Mouse (Mus musculus) embryonic facial prominence, embryonic 15.5 days (tissue): ENCODE measurements around the gene Ric1. TPM values are rescaled to one million over a fixed set of nuclear protein-coding genes. Genes with fewer than 3 reads are reported as not detected.

Experiments used
- ATAC-seq: fragments of 200-750 bp; cut with Nextera tagmentation; 2 replicates; pipeline ENCODE4 v1.8.0; 2017; ENCODE audit warnings: low read depth, moderate TSS enrichment; ENCODE audit not compliant: insufficient number of reproducible peaks, low FRiP score, low TSS enrichment
- H3K27ac ChIP-seq: fragments of 300-500 bp; sonication (generic); replicated peaks from 2 replicates; pipeline ENCODE4 v1.5.1; 2015; ENCODE audit warnings: mild to moderate bottlenecking, inconsistent platforms
- H3K27me3 ChIP-seq: fragments of 300-500 bp; sonication (generic); 2 replicates; pipeline ENCODE4 v1.6.1; 2015; ENCODE audit warnings: inconsistent platforms
- H3K36me3 ChIP-seq: fragments of 300-500 bp; sonication (generic); 2 replicates; pipeline ENCODE4 v1.6.1; 2015; ENCODE audit warnings: mild to moderate bottlenecking, inconsistent platforms
- H3K4me1 ChIP-seq: fragments of 300-500 bp; sonication (generic); 2 replicates; pipeline ENCODE4 v1.6.1; 2015; ENCODE audit warnings: inconsistent platforms
- H3K4me2 ChIP-seq: fragments of 300-500 bp; sonication (generic); replicated peaks from 2 replicates; pipeline ENCODE4 v1.6.1; 2015; ENCODE audit warnings: mild to moderate bottlenecking, inconsistent platforms
- H3K4me3 ChIP-seq: fragments of 300-500 bp; sonication (generic); replicated peaks from 2 replicates; pipeline ENCODE4 v1.5.1; 2015; ENCODE audit warnings: mild to moderate bottlenecking, inconsistent platforms
- H3K9ac ChIP-seq: fragments of 300-500 bp; sonication (generic); 2 replicates; pipeline ENCODE4 v1.6.1; 2015; ENCODE audit warnings: inconsistent platforms
- H3K9me3 ChIP-seq: fragments of 300-500 bp; sonication (generic); replicated peaks from 2 replicates; pipeline ENCODE4 v1.6.1; 2016; ENCODE audit warnings: inconsistent platforms
- WGBS: fragments of 180-500 bp; shearing (Covaris S2); methylation state at CpG from one replicate; pipeline ENCODE4 v1.1.7; 2015; 5-methylcytosine and 5-hydroxymethylcytosine counted together
- polyA plus RNA-seq: library from polyadenylated mRNA; unstranded; fragments of >200 nt; fragmentation: Nextera tagmentation; extraction: Ambion mirVana; gene quantifications from 2 replicates; pipeline ENCODE4 v1.2.1, GENCODE M21; 2015

Gene Ric1
- 20.1 and 20.3 TPM in 2 replicates for polyA plus RNA-seq

GRCm38 (mm10) chr19:29521637-29522435 lies at the start of gene Ric1:
Gene Ric1 (plus strand): TSS chr19:29522282.
- H3K4me1 ChIP-seq = peaks cover 9% of the 10 kb centered on the region
- peak within 1 kb of the TSS; percentile 53 for H3K4me2 ChIP-seq
- ATAC-seq = peak; percentile 98
- WGBS = under 1% methylated on average over 72 of the region's 80 CpGs
- no peaks in the 10 kb centered on the region for H3K36me3 ChIP-seq
- peak within 1 kb of the TSS; percentile 94 for H3K4me3 ChIP-seq
- peak within 1 kb of the TSS; percentile 96 for H3K27ac ChIP-seq
- no peaks in the 10 kb centered on the region for H3K27me3 ChIP-seq
- peak within 1 kb of the TSS; percentile 91 for H3K9ac ChIP-seq
- H3K9me3 ChIP-seq = no peaks in the 10 kb centered on the region

DNA sequence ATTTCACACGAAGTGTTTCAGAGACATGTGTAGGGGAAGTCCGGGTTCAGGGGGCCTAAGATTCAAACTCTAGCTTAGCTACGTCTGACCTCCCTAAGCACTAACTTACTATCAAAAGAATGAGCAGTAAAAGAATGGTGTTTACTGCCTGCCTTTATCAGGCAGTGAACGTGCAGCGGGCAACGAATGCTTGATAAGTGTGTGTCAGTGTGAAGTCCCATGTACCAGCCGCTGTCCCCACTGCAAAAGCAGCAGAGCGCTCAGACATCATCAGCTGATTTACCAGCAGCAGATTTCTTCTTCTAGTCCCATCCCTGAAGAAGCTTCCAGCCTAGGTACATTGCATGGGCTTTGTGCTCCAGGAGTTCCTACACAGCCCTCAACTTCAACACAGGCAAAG lies 49.7 kb upstream of the Ric1 start:
- ATAC-seq = no peak
- Histone ChIP-seq H3K9ac (no peak overlapping the region), H3K4me2 (no peak overlapping the region), H3K27me3 (no peaks in the 10 kb centered on the region), H3K27ac (no peak overlapping the region), H3K4me3 (no peak overlapping the region), H3K4me1 (peaks cover 7% of the 10 kb centered on the region; the same call in 1 of the 2 replicates), H3K36me3 (no peaks in the 10 kb centered on the region), H3K9me3 (no peaks in the 10 kb centered on the region)
- 85% methylated on average over 8 of the region's 8 CpGs for WGBS

GRCm38 (mm10) chr19:29472946-29473345 lies 49.1 kb upstream of the Ric1 start:
- Histone ChIP-seq H3K36me3 (no peaks in the 10 kb centered on the region), H3K9ac (no peak overlapping the region), H3K27me3 (no peaks in the 10 kb centered on the region), H3K9me3 (no peaks in the 10 kb centered on the region), H3K27ac (no peak overlapping the region), H3K4me2 (no peak overlapping the region), H3K4me1 (peaks cover 7% of the 10 kb centered on the region; the same call in 1 of the 2 replicates), H3K4me3 (no peak overlapping the region)
- WGBS = 86% methylated on average over 5 of the region's 5 CpGs
- no peak for ATAC-seq

- ATAC-seq = no peak
- H3K27me3 ChIP-seq = no peaks in the 10 kb centered on the region
- 48% methylated on average over 2 of the region's 2 CpGs for WGBS
- no peak overlapping the region for H3K4me3 ChIP-seq
- H3K36me3 ChIP-seq = no peaks in the 10 kb centered on the region
- H3K9ac ChIP-seq = no peak overlapping the region
- H3K9me3 ChIP-seq = no peaks in the 10 kb centered on the region
- H3K4me2 ChIP-seq = no peak overlapping the region
- H3K27ac ChIP-seq = no peak overlapping the region
- peaks cover 9% of the 10 kb centered on the region; the same call in 1 of the 2 replicates for H3K4me1 ChIP-seq
Measured at GRCm38 (mm10) chr19:29474803-29475202, 47.3 kb upstream of the Ric1 start.

- no peak overlapping the region for H3K27ac ChIP-seq
- H3K4me1 ChIP-seq = peaks cover 10% of the 10 kb centered on the region; the same call in 1 of the 2 replicates
- H3K9ac ChIP-seq = no peak overlapping the region
- no peak for ATAC-seq
- no peaks in the 10 kb centered on the region for H3K27me3 ChIP-seq
- no peak overlapping the region for H3K4me3 ChIP-seq
- WGBS = 81% methylated on average over 4 of the region's 4 CpGs
- no peaks in the 10 kb centered on the region for H3K9me3 ChIP-seq
- no peaks in the 10 kb centered on the region for H3K36me3 ChIP-seq
- no peak overlapping the region for H3K4me2 ChIP-seq
Measured at GRCm38 (mm10) chr19:29475210-29475620, 46.9 kb upstream of the Ric1 start.

GRCm38 (mm10) chr19:29478598-29478997 lies 43.5 kb upstream of the Ric1 start:
- Histone ChIP-seq H3K4me2 (no peak overlapping the region), H3K27ac (no peak overlapping the region), H3K36me3 (no peaks in the 10 kb centered on the region), H3K9me3 (no peaks in the 10 kb centered on the region), H3K27me3 (no peaks in the 10 kb centered on the region), H3K9ac (no peak overlapping the region), H3K4me1 (0 out of 2 replicates have a peak, but pooled peaks cover 7% of the 10 kb centered on the region), H3K4me3 (no peak overlapping the region)
- ATAC-seq = no peak
- WGBS = 23% methylated on average over 4 of the region's 4 CpGs

- Histone ChIP-seq H3K4me2 (no peak overlapping the region), H3K4me1 (0 out of 2 replicates have a peak, but pooled peaks cover 7% of the 10 kb centered on the region), H3K27ac (no peak overlapping the region), H3K36me3 (no peaks in the 10 kb centered on the region), H3K9ac (no peak overlapping the region), H3K27me3 (no peaks in the 10 kb centered on the region), H3K9me3 (no peaks in the 10 kb centered on the region), H3K4me3 (no peak overlapping the region)
- 67% methylated on average over 6 of the region's 6 CpGs for WGBS
- ATAC-seq = no peak
Measured at GRCm38 (mm10) chr19:29481578-29481977, 40.5 kb upstream of the Ric1 start.

- 53% methylated on average over 5 of the region's 5 CpGs for WGBS
- no peak overlapping the region for H3K27ac ChIP-seq
Measured at GRCm38 (mm10) chr19:29482148-29482547, 39.9 kb upstream of the Ric1 start.

GRCm38 (mm10) chr19:29482637-29483036 lies 39.4 kb upstream of the Ric1 start:
- H3K4me1 ChIP-seq = 0 out of 2 replicates have a peak, but pooled peaks cover 7% of the 10 kb centered on the region
- no peak overlapping the region for H3K4me2 ChIP-seq
- no peak for ATAC-seq
- no peak overlapping the region for H3K27ac ChIP-seq
- no peak overlapping the region for H3K9ac ChIP-seq
- 34% methylated on average over 3 of the region's 3 CpGs for WGBS
- H3K36me3 ChIP-seq = no peaks in the 10 kb centered on the region
- no peaks in the 10 kb centered on the region for H3K9me3 ChIP-seq
- no peak overlapping the region for H3K4me3 ChIP-seq
- H3K27me3 ChIP-seq = no peaks in the 10 kb centered on the region

More at GRCm38 (mm10) chr19:29482148-29482547, 39.9 kb upstream of the Ric1 start:
- Histone ChIP-seq H3K4me2 (no peak overlapping the region), H3K4me3 (no peak overlapping the region), H3K9me3 (no peaks in the 10 kb centered on the region), H3K36me3 (no peaks in the 10 kb centered on the region), H3K4me1 (0 out of 2 replicates have a peak, but pooled peaks cover 7% of the 10 kb centered on the region), H3K9ac (no peak overlapping the region), H3K27me3 (no peaks in the 10 kb centered on the region)
- no peak for ATAC-seq

DNA sequence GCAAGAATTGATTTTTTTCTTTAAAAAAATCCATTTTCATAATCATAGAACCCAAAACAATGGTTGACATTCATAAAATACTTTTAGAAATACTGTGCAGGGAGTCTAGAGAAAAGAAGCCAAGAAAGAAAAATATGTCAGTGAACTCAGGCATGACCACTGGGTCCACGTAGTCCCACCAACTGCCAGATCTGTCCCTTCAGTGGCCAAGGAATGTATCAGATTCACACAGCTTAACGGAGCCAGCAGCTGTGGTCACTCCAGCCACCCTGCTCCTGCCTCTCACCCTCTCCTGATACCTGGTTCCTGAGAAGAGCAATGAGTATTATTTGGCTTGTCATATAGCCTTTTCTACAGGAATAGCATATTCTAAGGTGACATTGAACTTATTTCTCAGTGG lies 38.7 kb upstream of the Ric1 start:
- Histone ChIP-seq H3K27ac (no peak overlapping the region), H3K4me3 (no peak overlapping the region), H3K9ac (no peak overlapping the region), H3K9me3 (no peaks in the 10 kb centered on the region), H3K27me3 (no peaks in the 10 kb centered on the region), H3K36me3 (no peaks in the 10 kb centered on the region), H3K4me2 (no peak overlapping the region), H3K4me1 (0 out of 2 replicates have a peak, but pooled peaks cover 7% of the 10 kb centered on the region)
- ATAC-seq = no peak
- WGBS = 68% methylated on average over 2 of the region's 2 CpGs

DNA sequence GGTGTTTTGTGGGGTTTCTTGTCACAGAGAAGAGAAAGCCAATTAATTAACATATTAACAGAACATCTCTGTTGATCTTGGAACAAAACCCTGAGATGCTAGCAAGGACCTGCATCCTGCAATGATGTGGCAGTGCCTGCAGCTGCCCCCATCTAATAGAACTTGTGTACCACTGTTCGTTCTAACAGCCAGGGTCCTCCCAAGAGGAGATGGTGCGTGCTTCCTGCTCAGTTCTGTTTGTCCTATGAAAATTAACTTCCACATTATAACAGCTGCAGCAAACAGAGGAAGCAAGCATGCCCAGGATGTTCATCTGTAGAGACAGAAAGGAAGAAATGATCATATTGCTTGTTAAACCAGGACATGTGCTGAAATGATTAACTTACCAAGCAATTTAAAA lies 37.5 kb upstream of the Ric1 start:
- no peak for ATAC-seq
- H3K4me2 ChIP-seq = no peak overlapping the region
- no peak overlapping the region for H3K4me3 ChIP-seq
- 58% methylated on average over 2 of the region's 2 CpGs for WGBS
- no peak overlapping the region for H3K9ac ChIP-seq
- H3K27me3 ChIP-seq = no peaks in the 10 kb centered on the region
- H3K9me3 ChIP-seq = no peaks in the 10 kb centered on the region
- 0 out of 2 replicates have a peak, but pooled peaks cover 7% of the 10 kb centered on the region for H3K4me1 ChIP-seq
- no peak overlapping the region for H3K27ac ChIP-seq
- H3K36me3 ChIP-seq = no peaks in the 10 kb centered on the region
